Mouse (Mus musculus): ENCODE measurements at regions not wholly inside any gene's neighbourhood (a gene's known extent, or its start where the extent isn't known, plus 50 kb on each side); places are given as distances from the start of the nearest gene placed in this dataset.
A peak's percentile ranks its signal among the peaks of the same experiment; 100 is the strongest.

- peak; percentile 16 to 55 for DNase-seq (ENCODE audit: low spot score in 2 of 2)
Observed at GRCm38 (mm10) chr1:51644399-51644798, 166.2 kb upstream of the Nabp1 start.

DNA sequence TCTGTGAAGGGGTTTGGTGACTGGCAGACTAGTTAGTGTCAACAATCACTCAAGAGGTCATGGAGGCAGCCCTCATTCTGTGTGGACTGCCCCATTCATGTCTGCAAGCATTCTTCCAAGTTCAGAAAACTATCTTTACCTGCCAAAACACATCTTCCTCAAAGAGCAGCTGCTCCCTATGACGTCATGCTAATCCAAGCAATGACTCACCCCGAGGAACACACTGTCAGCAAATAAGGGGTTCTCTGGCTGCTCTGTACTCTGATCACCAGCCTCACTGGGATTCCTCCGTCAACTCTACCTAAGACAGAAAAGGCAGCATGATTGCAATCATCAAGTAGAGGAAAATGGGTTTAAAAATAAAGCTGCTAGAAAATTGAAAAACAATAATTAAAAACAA lies 165.4 kb upstream of the Nabp1 start:
- DNase-seq (ENCODE audit: low spot score in 2 of 2) = no peak

DNA sequence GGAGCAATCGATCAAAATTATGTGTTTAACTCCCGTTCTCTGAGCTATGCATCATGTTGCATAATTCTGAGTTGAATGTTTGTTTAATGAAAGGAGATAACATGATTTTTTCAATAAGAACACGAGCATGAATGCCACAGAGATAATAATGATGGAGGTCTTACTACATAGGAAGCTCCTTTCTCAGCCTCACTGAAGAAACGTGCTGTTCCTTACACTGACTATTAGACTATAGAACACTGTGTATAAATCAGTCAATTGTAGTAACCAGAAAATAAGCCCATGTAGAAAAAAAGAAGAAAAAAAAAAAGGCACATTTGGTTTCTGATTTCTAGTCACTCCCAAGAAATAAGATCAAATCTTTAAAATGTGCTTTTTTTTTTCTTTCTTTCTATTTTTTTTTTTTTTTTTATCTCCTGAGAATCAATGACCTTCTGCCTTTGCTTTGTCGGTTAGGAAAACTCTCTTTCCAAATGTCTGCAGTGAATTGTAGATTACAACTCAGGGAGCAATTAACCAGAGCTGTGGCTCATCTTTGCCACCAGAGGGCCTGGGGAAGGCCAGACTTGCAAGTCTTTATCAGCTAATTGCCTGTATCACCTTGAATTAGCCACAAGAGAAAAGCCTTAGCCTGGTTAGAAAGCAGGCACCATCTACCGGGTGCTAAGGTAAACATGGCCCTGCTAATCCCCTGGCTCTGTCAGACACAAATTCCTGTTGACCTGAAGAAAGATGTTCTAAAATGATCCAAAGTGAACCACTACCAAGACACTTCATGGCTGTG lies 160.5 kb upstream of the Nabp1 start:
- no peak for DNase-seq (ENCODE audit: low spot score in 2 of 2)

GRCm38 (mm10) chr1:51635881-51636515 lies 157.8 kb upstream of the Nabp1 start:
- no peak for DNase-seq (ENCODE audit: low spot score in 2 of 2)

GRCm38 (mm10) chr1:51633795-51634194 lies 155.6 kb upstream of the Nabp1 start:
- DNase-seq (ENCODE audit: low spot score in 2 of 2) = no peak

DNA sequence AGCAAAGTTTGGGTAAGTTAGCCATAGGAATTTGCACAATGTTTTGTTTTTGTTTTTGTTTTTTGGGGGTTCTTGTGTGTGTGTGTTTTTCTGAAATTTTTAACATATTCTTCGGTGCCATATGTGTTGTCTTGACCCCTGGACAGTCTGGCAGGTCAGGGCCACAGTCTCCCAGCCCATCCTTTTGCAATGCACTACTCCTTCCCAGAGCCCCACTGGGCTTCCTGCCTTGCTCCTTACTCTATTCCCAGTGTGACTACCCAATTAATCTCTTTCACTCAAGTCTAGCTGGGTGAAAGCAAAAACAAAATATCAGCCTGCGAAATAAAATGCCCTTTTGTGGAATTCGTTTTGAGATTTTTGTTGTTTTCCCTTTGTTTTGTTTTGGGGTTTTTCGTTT lies 154.6 kb upstream of the Nabp1 start:
- no peak for DNase-seq (ENCODE audit: low spot score in 2 of 2)

DNA sequence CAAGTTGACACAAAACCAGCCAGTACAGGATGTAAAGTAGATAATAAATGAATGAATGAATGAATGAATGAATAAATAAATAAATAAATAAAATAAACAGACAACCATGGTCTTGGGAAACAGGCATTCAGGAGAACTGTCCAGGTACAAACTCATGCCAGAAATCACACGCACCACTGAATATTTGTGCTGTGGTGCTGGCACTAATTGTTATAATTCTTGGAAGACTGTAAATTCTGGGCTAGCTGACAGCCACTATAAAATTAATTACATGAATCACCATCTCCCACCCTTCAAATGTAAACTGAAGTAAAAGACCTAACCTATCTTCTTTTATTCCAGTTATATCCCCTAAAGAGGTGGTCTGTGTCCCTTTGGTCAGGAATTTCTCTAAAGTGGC lies 151.6 kb upstream of the Nabp1 start:
- no peak for DNase-seq (ENCODE audit: low spot score in 2 of 2)

DNA sequence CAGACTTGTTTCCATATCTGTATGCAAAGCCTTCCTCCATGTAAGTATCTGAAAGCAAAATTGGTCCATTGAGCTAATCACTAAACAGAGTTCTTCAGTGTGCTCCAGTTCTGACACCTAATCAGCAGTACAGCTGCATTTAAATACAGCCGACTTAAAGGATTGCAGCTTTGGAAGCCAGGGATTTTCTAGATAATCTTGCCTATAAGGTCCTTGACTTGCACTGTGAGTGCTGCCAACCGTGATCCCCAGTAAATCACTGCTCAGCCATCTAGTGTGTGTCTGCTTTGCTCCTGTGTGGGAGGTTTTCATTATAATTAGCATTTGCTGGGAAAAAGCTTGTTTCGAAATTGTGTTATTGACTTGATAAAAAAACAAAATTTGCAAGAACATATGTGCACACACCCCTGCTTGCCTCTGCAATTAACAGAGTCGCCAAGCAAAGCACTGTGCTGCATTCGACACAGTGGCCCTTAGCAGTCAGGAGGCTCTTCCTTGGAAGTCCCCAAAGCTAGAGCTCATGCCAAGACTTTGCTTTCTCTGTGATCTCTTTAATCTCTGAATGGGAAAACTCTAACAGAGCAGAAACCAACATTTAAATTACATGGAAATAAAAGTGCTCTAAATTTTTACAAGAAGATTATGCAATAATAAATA lies 150.0 kb upstream of the Nabp1 start:
- DNase-seq (ENCODE audit: low spot score in 2 of 2) = no peak

GRCm38 (mm10) chr1:51626303-51626702 lies 148.1 kb upstream of the Nabp1 start:
- no peak for DNase-seq (ENCODE audit: low spot score in 2 of 2)

- DNase-seq (ENCODE audit: low spot score in 2 of 2) = no peak
Observed at GRCm38 (mm10) chr1:51625079-51625478, 146.9 kb upstream of the Nabp1 start.

DNA sequence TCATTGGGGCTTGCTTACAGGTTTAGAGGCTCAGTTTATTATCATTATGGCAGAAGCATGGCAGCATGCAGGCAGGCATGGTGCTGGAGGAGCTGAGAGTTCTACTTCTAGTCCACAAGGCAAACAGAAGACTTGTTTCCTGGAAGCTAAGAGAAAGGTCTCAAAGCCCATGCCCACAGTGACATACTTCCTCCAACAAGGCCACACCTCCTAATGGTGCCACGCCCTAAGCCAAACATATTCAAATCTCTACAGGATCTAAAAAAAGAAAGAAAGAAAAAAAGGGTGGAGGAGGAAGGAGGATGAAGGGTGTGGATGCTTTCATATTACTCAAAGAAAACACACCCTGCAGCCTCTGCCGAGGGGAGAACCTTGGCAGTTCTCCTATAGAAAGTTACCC lies 146.3 kb upstream of the Nabp1 start:
- no peak for DNase-seq (ENCODE audit: low spot score in 2 of 2)

- no peak for DNase-seq (ENCODE audit: low spot score in 2 of 2)
Observed at GRCm38 (mm10) chr1:51622986-51623385, 144.8 kb upstream of the Nabp1 start.

GRCm38 (mm10) chr1:51622181-51622862 lies 144.1 kb upstream of the Nabp1 start:
- no peak for DNase-seq (ENCODE audit: low spot score in 2 of 2)

GRCm38 (mm10) chr1:51621062-51621461 lies 142.8 kb upstream of the Nabp1 start:
- no peak for DNase-seq (ENCODE audit: low spot score in 2 of 2)

DNA sequence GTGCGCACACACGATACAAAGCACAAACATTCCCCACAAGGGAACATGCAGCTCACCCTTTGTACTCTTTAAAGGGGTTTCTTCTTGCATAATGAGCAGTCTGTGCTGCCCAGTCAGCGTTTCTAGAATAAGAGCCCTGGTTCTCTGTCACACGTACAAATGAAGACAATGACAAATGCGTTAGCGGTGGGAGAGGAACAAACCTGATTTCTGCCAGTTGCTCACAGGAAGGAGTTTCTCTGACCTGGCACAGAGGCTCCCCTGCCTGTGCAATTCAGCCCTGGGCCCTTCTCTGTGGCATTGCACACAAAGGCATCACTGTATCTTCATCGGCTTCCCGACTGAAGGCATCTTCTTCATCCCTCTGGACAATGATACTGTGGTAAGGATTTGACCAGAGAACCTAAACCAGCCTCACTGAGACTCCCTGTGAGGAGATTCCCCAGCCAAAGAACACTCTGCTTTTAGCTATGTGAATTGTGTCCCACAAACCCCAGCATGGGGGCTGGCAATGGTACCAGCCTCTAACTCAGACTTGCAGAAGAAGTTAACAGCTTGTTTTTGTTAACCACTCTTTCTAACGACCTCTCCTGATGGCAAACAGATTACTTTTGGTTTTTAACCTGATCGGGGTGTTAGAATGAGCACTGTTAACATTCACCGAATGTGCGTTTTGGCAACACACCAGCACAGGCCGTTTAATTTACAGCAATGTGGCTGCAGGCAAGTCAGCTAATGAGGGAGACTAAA lies 139.5 kb upstream of the Nabp1 start:
- DNase-seq (ENCODE audit: low spot score in 2 of 2) = no peak

GRCm38 (mm10) chr1:51616091-51616490 lies 137.9 kb upstream of the Nabp1 start:
- no peak for DNase-seq (ENCODE audit: low spot score in 2 of 2)

- DNase-seq (ENCODE audit: low spot score in 2 of 2) = peak in 1 of 2 experiments; percentile 25
Observed at GRCm38 (mm10) chr1:51615523-51615922, 137.3 kb upstream of the Nabp1 start.

DNA sequence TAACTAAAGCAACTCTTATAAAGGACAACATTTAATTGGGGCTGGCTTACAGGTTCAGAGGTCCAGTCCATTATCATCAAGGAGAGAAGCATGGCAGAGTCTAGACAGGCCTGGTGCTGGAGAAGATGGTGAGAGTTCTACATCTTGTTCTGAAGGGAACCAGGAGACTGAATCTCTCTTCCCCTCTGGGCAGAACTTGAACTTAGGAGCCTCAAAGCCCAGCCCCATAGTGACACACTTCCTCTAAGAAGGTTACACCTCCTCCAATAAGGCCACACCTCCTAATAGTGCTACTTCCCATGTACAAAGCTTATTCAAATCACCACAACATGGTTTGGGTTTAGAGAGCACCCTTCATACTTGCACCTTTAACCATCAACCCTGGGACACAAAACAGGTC lies 136.5 kb upstream of the Nabp1 start:
- no peak for DNase-seq (ENCODE audit: low spot score in 2 of 2)

DNA sequence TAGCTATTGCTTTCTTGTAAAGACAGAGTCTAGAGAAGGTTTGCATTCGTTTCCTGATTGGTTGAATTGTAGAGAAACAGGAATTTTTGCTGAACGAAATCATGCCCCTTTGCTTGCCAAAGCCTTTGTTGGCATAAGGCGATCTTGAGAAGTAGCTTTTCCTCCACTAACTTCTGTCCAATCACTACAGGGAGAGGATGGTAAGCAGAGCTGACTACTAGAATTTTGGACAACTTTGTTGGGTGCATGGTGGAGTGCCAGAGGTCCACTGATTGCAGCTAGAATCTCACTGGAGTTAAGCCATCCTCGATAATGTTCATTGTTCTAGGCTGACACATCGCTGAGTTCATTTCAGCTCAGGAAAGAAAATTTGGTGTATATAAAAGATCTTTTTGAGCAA lies 131.1 kb upstream of the Nabp1 start:
- DNase-seq (ENCODE audit: low spot score in 2 of 2) = no peak

DNA sequence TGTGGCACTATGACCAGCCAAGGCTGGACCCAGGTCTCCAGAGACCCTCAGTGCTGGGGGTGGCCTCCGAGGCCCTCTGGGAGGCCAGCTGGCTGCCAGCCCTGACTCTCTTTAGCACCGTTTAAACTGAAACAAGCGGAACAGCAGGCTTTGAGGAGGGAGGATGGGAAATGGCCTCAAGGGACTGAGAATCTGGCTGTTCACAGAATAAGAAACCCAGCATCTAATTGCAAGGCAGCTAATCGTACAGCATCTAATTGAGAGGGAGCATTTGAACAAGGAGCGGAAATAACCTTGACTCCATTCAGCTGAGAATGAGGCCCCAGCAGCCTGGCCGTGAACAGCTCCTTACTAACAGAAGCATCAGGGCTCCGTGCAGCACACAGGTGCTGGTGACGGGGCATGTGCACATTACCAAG lies 129.2 kb upstream of the Nabp1 start:
- DNase-seq (ENCODE audit: low spot score in 2 of 2) = no peak

DNA sequence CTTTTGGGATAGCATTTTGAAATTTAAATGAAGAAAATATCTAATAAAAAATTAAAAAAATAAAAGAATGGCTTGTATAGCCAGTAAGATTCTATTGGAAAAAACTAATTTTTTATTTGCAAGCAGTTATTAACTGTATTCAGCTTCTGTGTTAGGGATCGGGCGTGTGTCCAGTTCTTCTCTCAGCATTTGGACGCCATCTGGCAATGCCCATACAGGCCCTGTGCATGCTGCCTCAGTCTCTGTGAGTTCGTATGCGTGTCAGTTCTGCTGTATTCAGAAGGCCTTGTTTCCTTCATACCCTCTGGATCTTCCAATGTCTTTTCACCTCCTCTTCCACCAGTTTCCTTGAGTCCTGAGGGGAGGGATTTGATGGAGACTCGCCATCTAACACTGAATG lies 123.8 kb upstream of the Nabp1 start:
- DNase-seq (ENCODE audit: low spot score in 2 of 2) = no peak

DNA sequence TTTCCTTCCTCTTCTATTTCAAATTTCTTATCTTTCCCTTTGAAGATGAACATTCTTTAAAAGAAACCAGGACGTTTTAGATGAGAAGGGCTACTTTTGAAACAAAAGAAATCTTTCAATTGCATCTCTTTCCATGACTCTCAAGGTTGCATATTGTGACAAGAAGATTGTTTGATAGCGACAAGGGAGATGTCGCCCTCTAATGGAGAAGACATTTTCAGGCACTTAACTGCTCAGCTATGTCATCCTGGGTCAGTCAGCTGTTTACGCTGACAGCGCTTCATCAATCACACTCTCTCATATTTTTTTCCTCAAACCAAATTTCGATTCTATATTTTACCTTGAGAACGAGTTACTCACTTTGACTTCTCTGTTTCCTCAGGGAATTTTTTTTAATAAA lies 122.2 kb upstream of the Nabp1 start:
- DNase-seq (ENCODE audit: low spot score in 2 of 2) = no peak

Measured in spleen, postnatal 14 days (tissue).